Mouse (Mus musculus) Patski (cell line): ENCODE measurements at regions not wholly inside any gene's neighbourhood (a gene's known extent, or its start where the extent isn't known, plus 50 kb on each side); places are given as distances from the start of the nearest gene placed in this dataset.

Experiments
- ATAC-seq: fragments of 100-300 bp; one replicate; pipeline ENCODE4 v1.8.0; 2021
- CTCF ChIA-PET: fragments of 350-600 bp; sonication (Branson Sonifier 250); formaldehyde crosslinking; loops from one replicate; lab custom pipeline; 2022; ENCODE audit warnings: inconsistent platforms; lab: Charles Lee
- POLR2A ChIA-PET: fragments of 350-600 bp; sonication (Branson Sonifier 250); formaldehyde crosslinking; loops from one replicate; lab custom pipeline; 2022; ENCODE audit warnings: antibody characterized with exemption, inconsistent platforms; lab: Charles Lee
- DNase-seq: peaks from one replicate; pipeline ENCODE4 v3.0.0-alpha.2; 2011; ENCODE audit warnings: low read depth, low spot score
- H3K27me3 ChIP-seq: fragments of 371-371 bp; one replicate; pipeline ENCODE4 v1.5.1; 2021
- CTCF ChIP-seq: fragments of 100-300 bp; IDR thresholded peaks from one replicate; pipeline ENCODE4 v1.5.1; 2021
- in situ Hi-C: fragments of 300-500 bp; cut with MboI; formaldehyde crosslinking; loops from 3 replicates; pipeline ENCODE4 v1.11.1; 2018; ENCODE audit warnings: low pct_unique_long_range_greater_than_20kb, mixed read lengths

GRCm38 (mm10) chr13:93243076-93243475, 50.9 kb upstream of the Tent2 start:
- H3K27me3 ChIP-seq, result peaks cover 30% of the 10 kb centered on the region
- CTCF ChIA-PET, result interaction anchor here (0.6 to 6.9 kb wide), 15 partner anchors 12 to 663 kb away, joined by 3 to 56 read pairs (median 4); no protein-coding TSS in a partner anchor
- DNase-seq (peak; percentile 17), ATAC-seq (no peak)
- TF ChIP-seq CTCF, result peak; percentile 85
- in situ Hi-C loops, result no loop called here
- POLR2A ChIA-PET, result interaction anchor here (0.7 to 1.0 kb wide), 2 partner anchors 256 to 279 kb away, joined by 3 read pairs; no protein-coding TSS in a partner anchor

GRCm38 (mm10) chr13:93248711-93249110, 50.7 kb upstream of the Homer1 start:
- CTCF ChIA-PET, result no interaction called here
- POLR2A ChIA-PET, result no interaction called here
- no peak for TF ChIP-seq CTCF
- no peak for DNase-seq
- ATAC-seq, result no peak
- H3K27me3 ChIP-seq, result peaks cover 18% of the 10 kb centered on the region
- in situ Hi-C loops, result loop anchor here (5.0 kb wide), 2 partner anchors 261 to 496 kb away; no protein-coding TSS in a partner anchor
